Mouse (Mus musculus): ENCODE measurements around the gene Arf1. TPM values are rescaled to one million over a fixed set of nuclear protein-coding genes. Genes with fewer than 3 reads are reported as not detected.
A peak's percentile ranks its signal among the peaks of the same experiment; 100 is the strongest.

The Arf1 gene
- total and polyA plus RNA-seq, 3 experiments, result 498 to 733 (median 509) TPM

- in situ Hi-C loops (cut with MboI; ENCODE audit: low pct_ligation_motif_present, low pct_unique_long_range_greater_than_20kb, low sequenced_read_pairs), result no loop called here
- TF ChIP-seq JUN (IDR thresholded peaks at IDR 0.05; ENCODE audit: insufficient read depth, low read depth, low read length) (no peak), ZNF384 (IDR thresholded peaks at IDR 0.05; ENCODE audit: low read depth, low read length) (no peak), E2F4 (IDR thresholded peaks at IDR 0.05; ENCODE audit: insufficient replicate concordance, low read depth, low read length) (no peak), EP300 (IDR thresholded peaks at IDR 0.05; ENCODE audit: low read length) (no peak), CHD2 (IDR thresholded peaks at IDR 0.05; ENCODE audit: low read length) (no peak), SIN3A (IDR thresholded peaks at IDR 0.05; ENCODE audit: low read length) (no peak), PAX5 (IDR thresholded peaks at IDR 0.05; ENCODE audit: low read length) (no peak)
- H3K4me1 ChIP-seq (ENCODE audit: control insufficient read depth in 1 of 2, insufficient read depth in 2 of 2), result peaks cover 5 to 16% of the 10 kb centered on the region in 2 experiments
- H3K79me2 ChIP-seq (replicated peaks; ENCODE audit: control insufficient read depth, extremely low read depth, insufficient read depth, poor library complexity, severe bottlenecking), result no peaks in the 10 kb centered on the region
- H3K9me3 ChIP-seq (replicated peaks; ENCODE audit: low read length), result no peaks in the 10 kb centered on the region
- H3K9ac ChIP-seq (ENCODE audit: insufficient read depth, low read depth), result no peak overlapping the region
- dilution Hi-C loops (cut with MboI; ENCODE audit: extremely low pct_ligation_motif_present, extremely low pct_unique_long_range_greater_than_20kb, low sequenced_read_pairs), result no loop called here
- H3K36me3 ChIP-seq (replicated peaks in 1 of 2; ENCODE audit: control insufficient read depth in 1 of 2, insufficient read depth in 1 of 2, low read length in 1 of 2), result peaks cover 6 to 18% of the 10 kb centered on the region in 2 experiments
- H3K4me2 ChIP-seq (ENCODE audit: insufficient read depth, low read depth, poor library complexity, severe bottlenecking), result no peak overlapping the region
- DNase-seq (ENCODE audit: extremely low read depth), result no peak
- H3K4me3 ChIP-seq (replicated peaks in 1 of 3; ENCODE audit: low read depth in 2 of 3, low read length in 2 of 3, poor library complexity in 1 of 3), result no peak overlapping the region
- H3K27me3 ChIP-seq (replicated peaks), result no peaks in the 10 kb centered on the region
- no peak overlapping the region for H3K27ac ChIP-seq (ENCODE audit: insufficient read depth, low read depth)
Measured at GRCm38 (mm10) chr11:59196230-59196629, 31.8 kb downstream of the Arf1 start.

- Histone ChIP-seq H3K27me3 (replicated peaks) (no peaks in the 10 kb centered on the region), H3K79me2 (replicated peaks; ENCODE audit: control insufficient read depth, extremely low read depth, insufficient read depth, poor library complexity, severe bottlenecking) (no peaks in the 10 kb centered on the region), H3K9ac (ENCODE audit: insufficient read depth, low read depth) (peak within 1 kb of the TSS; percentile 80), H3K4me2 (ENCODE audit: insufficient read depth, low read depth, poor library complexity, severe bottlenecking) (peak within 1 kb of the TSS; percentile 58), H3K4me1 (ENCODE audit: control insufficient read depth in 1 of 2, insufficient read depth in 2 of 2) (peaks cover 13 to 36% of the 10 kb centered on the region in 2 experiments), H3K4me3 (replicated peaks in 1 of 3; ENCODE audit: low read depth in 2 of 3, low read length in 2 of 3, poor library complexity in 1 of 3) (peak within 1 kb of the TSS; percentile 73 to 98 (median 86)), H3K9me3 (replicated peaks; ENCODE audit: low read length) (no peaks in the 10 kb centered on the region), H3K27ac (ENCODE audit: insufficient read depth, low read depth) (peak within 1 kb of the TSS; percentile 35), H3K36me3 (replicated peaks in 1 of 2; ENCODE audit: control insufficient read depth in 1 of 2, insufficient read depth in 1 of 2, low read length in 1 of 2) (peaks cover 0 to 28% of the 10 kb centered on the region in 2 experiments)
- dilution Hi-C loops (cut with MboI; ENCODE audit: extremely low pct_ligation_motif_present, extremely low pct_unique_long_range_greater_than_20kb, low sequenced_read_pairs) (no loop called here), in situ Hi-C loops (cut with MboI; ENCODE audit: low pct_ligation_motif_present, low pct_unique_long_range_greater_than_20kb, low sequenced_read_pairs) (no loop called here)
- TF ChIP-seq BHLHE40 (IDR thresholded peaks at IDR 0.05; ENCODE audit: low read depth, low read length) (peak; percentile 46; the same call in 1 of the 2 replicates), JUN (IDR thresholded peaks at IDR 0.05; ENCODE audit: insufficient read depth, low read depth, low read length) (no peak), TBP (conservative IDR thresholded peaks at IDR 0.05; ENCODE audit: low read depth, low read length) (0 out of 2 replicates have a peak, but pooled peaks have one; percentile 32), ZC3H11A (IDR thresholded peaks at IDR 0.05; ENCODE audit: low read depth, low read length) (no peak)
- DNase-seq (ENCODE audit: extremely low read depth), result no peak
Measured at GRCm38 (mm10) chr11:59192059-59192386, 36.0 kb downstream of the Arf1 start, which contains the start of gene Guk1. TSS of gene Guk1 (minus strand) at chr11:59192212.

GRCm38 (mm10) chr11:59191231-59192058 is 36.6 kb downstream of the Arf1 start:
- H3K79me2 ChIP-seq (replicated peaks; ENCODE audit: control insufficient read depth, extremely low read depth, insufficient read depth, poor library complexity, severe bottlenecking), result no peaks in the 10 kb centered on the region
- TF ChIP-seq CHD1 (IDR thresholded peaks at IDR 0.05; ENCODE audit: low read depth, low read length) (no peak), IRF4 (IDR thresholded peaks at IDR 0.05; ENCODE audit: low read depth, low read length) (peak; percentile 71; the same call in 1 of the 2 replicates), TBP (conservative IDR thresholded peaks at IDR 0.05; ENCODE audit: low read depth, low read length) (no peak), UBTF (IDR thresholded peaks at IDR 0.05; ENCODE audit: low read depth, low read length) (peak; percentile 71; the same call in 1 of the 2 replicates), NELFE (IDR thresholded peaks at IDR 0.05; ENCODE audit: low read depth, low read length) (peak; percentile 99), RCOR1 (conservative IDR thresholded peaks at IDR 0.05; ENCODE audit: low read depth, low read length) (no peak; the same call in 1 of the 2 replicates), ELF1 (IDR thresholded peaks at IDR 0.05; ENCODE audit: low read depth, low read length) (peak; percentile 91), MXI1 (IDR thresholded peaks at IDR 0.05; ENCODE audit: low read depth, low read length) (peak; percentile 87), MAX (IDR thresholded peaks at IDR 0.05; ENCODE audit: low read length) (peak; percentile 87), SIN3A (IDR thresholded peaks at IDR 0.05; ENCODE audit: low read length) (peak; percentile 95), KAT2A (IDR thresholded peaks at IDR 0.05; ENCODE audit: insufficient replicate concordance, low read length) (peak; percentile 76; the same call in 1 of the 2 replicates), ZKSCAN1 (IDR thresholded peaks at IDR 0.05; ENCODE audit: borderline replicate concordance, low read depth, low read length) (no peak), USF2 (conservative IDR thresholded peaks at IDR 0.05; ENCODE audit: low read depth, low read length) (no peak), MYC (IDR thresholded peaks at IDR 0.05; ENCODE audit: low read depth, low read length) (peak; percentile 87), CHD2 (IDR thresholded peaks at IDR 0.05; ENCODE audit: low read length) (peak; percentile 47; the same call in 1 of the 2 replicates), ZMIZ1 (IDR thresholded peaks at IDR 0.05; ENCODE audit: low read depth, low read length) (peak; percentile 98), POLR2A (IDR thresholded peaks at IDR 0.05; ENCODE audit: low read depth, low read length) (peak; percentile 99)

More at GRCm38 (mm10) chr11:59191231-59192058, 36.6 kb downstream of the Arf1 start:
- dilution Hi-C loops (cut with MboI; ENCODE audit: extremely low pct_ligation_motif_present, extremely low pct_unique_long_range_greater_than_20kb, low sequenced_read_pairs) (no loop called here), in situ Hi-C loops (cut with MboI; ENCODE audit: low pct_ligation_motif_present, low pct_unique_long_range_greater_than_20kb, low sequenced_read_pairs) (no loop called here)
- H3K36me3 ChIP-seq (replicated peaks in 1 of 2; ENCODE audit: control insufficient read depth in 1 of 2, insufficient read depth in 1 of 2, low read length in 1 of 2), result peaks cover 5 to 34% of the 10 kb centered on the region in 2 experiments
- peak overlapping the region; percentile 35 for H3K27ac ChIP-seq (ENCODE audit: insufficient read depth, low read depth)
- H3K4me3 ChIP-seq (replicated peaks in 1 of 3; ENCODE audit: low read depth in 2 of 3, low read length in 2 of 3, poor library complexity in 1 of 3), result peak overlapping the region; percentile 73 to 98 (median 86)
- peak overlapping the region; percentile 80 for H3K9ac ChIP-seq (ENCODE audit: insufficient read depth, low read depth)
- DNase-seq (ENCODE audit: extremely low read depth), result peak; percentile 98
- no peaks in the 10 kb centered on the region for H3K9me3 ChIP-seq (replicated peaks; ENCODE audit: low read length)
- H3K4me2 ChIP-seq (ENCODE audit: insufficient read depth, low read depth, poor library complexity, severe bottlenecking), result peak overlapping the region; percentile 58
- H3K27me3 ChIP-seq (replicated peaks), result no peaks in the 10 kb centered on the region
- H3K4me1 ChIP-seq (ENCODE audit: control insufficient read depth in 1 of 2, insufficient read depth in 2 of 2), result peaks cover 13 to 36% of the 10 kb centered on the region in 2 experiments
